Mouse (Mus musculus) heart, embryonic 13.5 days (tissue): ENCODE results near the gene Gm1979. TPM values are rescaled to one million over a fixed set of nuclear protein-coding genes. Genes with fewer than 3 reads are reported as not detected.
A peak's percentile ranks its signal among the peaks of the same experiment; 100 is the strongest.
"Not testable (repeated sequence)": the region's sequence is repeated elsewhere in the genome, so short reads cannot be mapped to it uniquely, and the experiment has no call there.

ENCODE experiments used
- ATAC-seq: fragments of 200-750 bp; cut with Nextera tagmentation; 2 replicates; pipeline ENCODE4 v1.8.0; 2017; ENCODE audit warnings: moderate TSS enrichment; ENCODE audit not compliant: insufficient number of reproducible peaks, low FRiP score, low TSS enrichment; ENCODE audit errors: extremely low read depth
- H3K27ac ChIP-seq: fragments of 300-500 bp; sonication (generic); replicated peaks from 2 replicates; pipeline ENCODE4 v1.5.1; 2015; ENCODE audit warnings: moderate library complexity, mild to moderate bottlenecking, inconsistent platforms
- H3K27me3 ChIP-seq: fragments of 300-500 bp; sonication (generic); replicated peaks from 2 replicates; pipeline ENCODE4 v1.6.1; 2015; ENCODE audit warnings: mild to moderate bottlenecking, inconsistent platforms
- H3K36me3 ChIP-seq: fragments of 300-500 bp; sonication (generic); 2 replicates; pipeline ENCODE4 v1.6.1; 2015; ENCODE audit warnings: mild to moderate bottlenecking, inconsistent platforms
- H3K4me1 ChIP-seq: fragments of 300-500 bp; sonication (generic); 2 replicates; pipeline ENCODE4 v1.6.1; 2015; ENCODE audit warnings: inconsistent platforms
- H3K4me2 ChIP-seq: fragments of 300-500 bp; sonication (generic); 2 replicates; pipeline ENCODE4 v1.6.1; 2015; ENCODE audit warnings: inconsistent platforms, mild to moderate bottlenecking, moderate library complexity
- H3K4me3 ChIP-seq: fragments of 300-500 bp; sonication (generic); 2 replicates; pipeline ENCODE4 v1.5.1; 2015; ENCODE audit warnings: moderate library complexity, mild to moderate bottlenecking, inconsistent platforms
- H3K9ac ChIP-seq: fragments of 300-500 bp; sonication (generic); 2 replicates; pipeline ENCODE4 v1.6.1; 2015; ENCODE audit warnings: inconsistent platforms, mild to moderate bottlenecking, moderate library complexity
- H3K9me3 ChIP-seq: fragments of 300-500 bp; sonication (generic); 2 replicates; pipeline ENCODE4 v1.6.1; 2016; ENCODE audit warnings: inconsistent platforms
- WGBS: fragments of 180-500 bp; shearing (Covaris S2); methylation state at CpG from one replicate; pipeline ENCODE4 v1.1.7; 2015; ENCODE audit warnings: mixed read lengths; 5-methylcytosine and 5-hydroxymethylcytosine counted together
- polyA plus RNA-seq: library from polyadenylated mRNA; unstranded; fragments of >200 nt; fragmentation: Nextera tagmentation; extraction: Ambion mirVana; gene quantifications from 2 replicates; pipeline ENCODE4 v1.2.1, GENCODE M21; 2015

The Gm1979 gene
- 0.24 TPM in 1 of 2 replicates, not detected in the other for polyA plus RNA-seq

DNA sequence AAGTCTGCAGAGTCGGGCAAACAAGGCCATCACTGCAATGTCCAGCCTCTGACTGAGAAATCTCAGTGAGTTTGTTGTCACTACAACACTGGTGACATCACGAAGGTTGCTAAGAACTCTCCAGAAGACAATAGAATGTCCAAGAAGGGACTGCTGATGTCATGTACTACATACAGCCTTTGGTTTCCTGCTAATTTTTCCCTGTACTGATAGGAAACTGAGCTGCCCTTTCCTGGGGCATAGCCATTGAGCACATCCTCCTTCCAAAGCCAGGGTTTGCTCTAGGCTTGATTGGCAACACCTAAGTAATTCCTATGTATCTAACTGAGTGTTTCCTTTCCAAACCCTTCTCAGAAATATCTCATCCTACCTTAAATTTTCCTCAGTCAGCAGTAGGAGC, at the start of gene Gm1979:
TSS of gene Gm1979 (minus strand) at position 101 of the 400 bp plus-strand sequence.
- not testable (repeated sequence) for H3K36me3 ChIP-seq, H3K9ac ChIP-seq, H3K4me2 ChIP-seq, H3K9me3 ChIP-seq, H3K27ac ChIP-seq, H3K4me1 ChIP-seq, H3K4me3 ChIP-seq, ATAC-seq
- H3K27me3 ChIP-seq: peaks cover 17% of the 10 kb centered on the region
- WGBS: 74% methylated on average over 1 of the region's 2 CpGs

DNA sequence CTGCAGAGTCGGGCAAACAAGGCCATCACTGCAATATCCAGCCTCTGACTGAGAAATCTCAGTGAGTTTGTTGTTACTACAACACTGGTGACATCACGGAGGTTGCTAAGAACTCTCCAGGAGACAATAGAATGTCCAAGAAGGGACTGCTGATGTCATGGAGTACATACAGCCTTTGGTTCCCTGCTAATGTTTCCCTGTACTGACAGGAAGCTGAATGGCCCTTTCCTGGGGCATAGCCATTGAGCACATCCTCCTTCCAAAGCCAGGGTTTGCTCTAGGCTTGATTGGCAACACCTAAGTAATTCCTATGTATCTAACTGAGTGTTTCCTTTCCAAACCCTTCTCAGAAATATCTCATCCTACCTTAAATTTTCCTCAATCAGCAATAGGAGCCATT, 34.9 kb upstream of the Gm1979 start, which contains the start of gene Speer4a:
TSS of gene Speer4a (minus strand) at position 101 of the 400 bp plus-strand sequence.
- 53% methylated on average over 2 of the region's 2 CpGs for WGBS

DNA sequence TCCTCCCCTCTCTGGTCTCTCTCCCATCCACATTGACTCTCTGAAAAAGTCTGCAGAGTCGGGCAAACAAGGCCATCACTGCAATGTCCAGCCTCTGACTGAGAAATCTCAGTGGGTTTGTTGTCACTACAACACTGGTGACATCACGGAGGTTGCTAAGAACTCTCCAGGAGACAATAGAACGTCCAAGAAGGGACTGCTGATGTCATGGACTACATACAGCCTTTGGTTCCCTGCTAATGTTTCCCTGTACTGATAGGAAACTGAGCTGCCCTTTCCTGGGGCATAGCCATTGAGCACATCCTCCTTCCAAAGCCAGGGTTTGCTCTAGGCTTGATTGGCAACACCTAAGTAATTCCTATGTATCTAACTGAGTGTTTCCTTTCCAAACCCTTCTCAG, 18.2 kb upstream of the Gm1979 start, which contains the start of gene Gm5862:
TSS of gene Gm5862 (minus strand) at position 101 of the 400 bp plus-strand sequence.
- not testable (repeated sequence) for H3K9ac ChIP-seq, H3K27me3 ChIP-seq, H3K4me2 ChIP-seq, ATAC-seq, H3K4me1 ChIP-seq, H3K36me3 ChIP-seq, H3K9me3 ChIP-seq, H3K27ac ChIP-seq, H3K4me3 ChIP-seq
- no CpG with 5 or more reads among the region's 3 CpGs for WGBS

More for the DNA sequence above, 34.9 kb upstream of the Gm1979 start, which contains the start of gene Speer4a:
- H3K27me3 ChIP-seq, ATAC-seq, H3K36me3 ChIP-seq, H3K4me3 ChIP-seq, H3K9me3 ChIP-seq, H3K4me1 ChIP-seq, H3K27ac ChIP-seq, H3K4me2 ChIP-seq, H3K9ac ChIP-seq: not testable (repeated sequence)

DNA sequence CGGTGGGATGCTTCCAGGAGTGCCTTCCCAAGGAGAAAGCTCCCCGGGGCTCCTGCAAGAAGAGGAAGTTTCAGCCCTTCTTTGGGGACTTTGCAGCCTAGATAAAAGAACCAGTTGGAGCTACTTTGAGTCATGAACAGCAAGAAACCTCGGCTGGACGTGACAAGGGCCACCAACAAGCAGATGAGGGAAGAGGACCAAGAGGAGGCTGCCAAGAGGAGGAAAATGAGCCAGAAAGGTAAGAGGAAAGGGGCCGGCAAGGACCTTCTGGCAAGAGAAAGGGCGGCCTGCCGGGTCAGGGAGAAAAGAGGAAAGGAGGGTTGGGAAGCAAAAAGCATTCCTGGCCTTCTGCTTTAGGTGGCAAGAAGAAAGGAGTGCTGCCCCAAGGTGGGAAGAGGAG, 3.1 kb upstream of the Gm1979 start:
- not testable (repeated sequence) for H3K36me3 ChIP-seq
- WGBS: 47% methylated on average over 7 of the region's 7 CpGs
- peak overlapping the region; percentile 63 for H3K4me2 ChIP-seq

DNA sequence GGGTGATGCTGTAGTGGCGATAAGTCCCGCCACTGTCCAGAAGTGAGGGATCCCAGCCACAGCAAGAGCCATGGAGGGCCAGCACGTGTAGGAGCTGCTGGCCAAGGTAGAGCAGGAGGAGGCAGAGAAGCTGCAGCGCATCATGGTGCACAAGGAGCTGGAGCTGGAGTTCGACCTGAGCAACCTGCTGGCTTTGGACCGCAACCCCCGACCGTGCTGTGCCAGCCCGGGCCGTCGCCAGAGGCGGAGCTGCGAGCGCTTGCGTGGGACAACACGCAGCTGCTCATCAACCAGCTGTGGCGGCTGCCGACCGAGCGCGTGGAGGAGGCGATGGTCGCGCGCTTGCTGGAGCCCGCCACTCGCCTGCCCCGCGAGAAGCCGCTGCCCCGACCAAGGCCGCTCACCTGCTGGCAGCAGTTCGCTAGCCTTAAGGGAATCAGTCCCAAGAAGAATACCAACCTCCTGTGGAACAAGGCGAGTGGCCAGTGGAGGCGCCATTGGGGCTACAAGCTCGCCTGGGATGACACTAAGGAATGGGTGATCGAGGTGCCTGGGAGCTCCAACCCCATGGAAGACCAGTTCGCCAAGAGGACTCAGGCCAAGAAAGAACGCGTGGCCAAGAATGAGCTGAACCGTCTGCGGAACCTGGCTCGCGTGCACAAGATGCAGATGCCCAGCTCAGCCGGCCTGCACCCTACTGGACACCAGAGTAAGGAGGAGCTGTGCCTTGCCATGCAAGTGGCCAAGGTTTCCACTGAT, 2.5 kb upstream of the Gm1979 start:
- 16% methylated on average over 45 of the region's 45 CpGs for WGBS
- Histone ChIP-seq H3K4me2 (peak overlapping the region; percentile 63), H3K4me3 (peak overlapping the region; percentile 39), H3K9ac (peak overlapping the region; percentile 19; the same call in 1 of the 2 replicates), H3K27me3 (peaks cover 17% of the 10 kb centered on the region)
- not testable (repeated sequence) for H3K36me3 ChIP-seq, H3K4me1 ChIP-seq, H3K27ac ChIP-seq, H3K9me3 ChIP-seq
- peak; percentile 74 for ATAC-seq

More for the DNA sequence above, 3.1 kb upstream of the Gm1979 start:
- H3K9me3 ChIP-seq, H3K4me1 ChIP-seq, H3K9ac ChIP-seq, H3K4me3 ChIP-seq, H3K27ac ChIP-seq, ATAC-seq: not testable (repeated sequence)
- peaks cover 17% of the 10 kb centered on the region for H3K27me3 ChIP-seq

DNA sequence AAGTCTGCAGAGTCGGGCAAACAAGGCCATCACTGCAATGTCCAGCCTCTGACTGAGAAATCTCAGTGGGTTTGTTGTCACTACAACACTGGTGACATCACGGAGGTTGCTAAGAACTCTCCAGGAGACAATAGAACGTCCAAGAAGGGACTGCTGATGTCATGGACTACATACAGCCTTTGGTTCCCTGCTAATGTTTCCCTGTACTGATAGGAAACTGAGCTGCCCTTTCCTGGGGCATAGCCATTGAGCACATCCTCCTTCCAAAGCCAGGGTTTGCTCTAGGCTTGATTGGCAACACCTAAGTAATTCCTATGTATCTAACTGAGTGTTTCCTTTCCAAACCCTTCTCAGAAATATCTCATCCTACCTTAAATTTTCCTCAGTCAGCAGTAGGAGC, 16.0 kb downstream of the Gm1979 start, which contains the start of gene Gm21698:
TSS of gene Gm21698 (minus strand) at position 101 of the 400 bp plus-strand sequence.
- no CpG with 5 or more reads among the region's 3 CpGs for WGBS
- not testable (repeated sequence) for H3K27ac ChIP-seq, H3K4me3 ChIP-seq, ATAC-seq, H3K9me3 ChIP-seq, H3K4me1 ChIP-seq, H3K27me3 ChIP-seq, H3K36me3 ChIP-seq, H3K9ac ChIP-seq, H3K4me2 ChIP-seq

DNA sequence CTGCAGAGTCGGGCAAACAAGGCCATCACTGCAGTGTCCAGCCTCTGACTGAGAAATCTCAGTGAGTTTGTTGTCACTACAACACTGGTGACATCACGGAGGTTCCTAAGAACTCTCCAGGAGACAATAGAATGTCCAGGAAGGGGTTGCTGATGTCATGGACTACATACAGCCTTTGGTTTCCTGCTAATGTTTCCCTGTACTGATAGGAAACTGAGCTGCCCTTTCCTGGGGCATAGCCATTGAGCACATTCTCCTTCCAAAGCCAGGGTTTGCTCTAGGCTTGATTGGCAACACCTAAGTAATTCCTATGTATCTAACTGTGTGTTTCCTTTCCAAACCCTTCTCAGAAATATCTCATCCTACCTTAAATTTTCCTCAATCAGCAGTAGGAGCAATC, 32.0 kb downstream of the Gm1979 start, which contains the start of gene Gm21680:
TSS of gene Gm21680 (minus strand) at position 101 of the 400 bp plus-strand sequence.
- H3K27me3 ChIP-seq, H3K27ac ChIP-seq, H3K4me2 ChIP-seq, H3K36me3 ChIP-seq, H3K9me3 ChIP-seq, H3K4me3 ChIP-seq, H3K9ac ChIP-seq, H3K4me1 ChIP-seq, ATAC-seq: not testable (repeated sequence)
- WGBS: no CpG with 5 or more reads among the region's 2 CpGs

DNA sequence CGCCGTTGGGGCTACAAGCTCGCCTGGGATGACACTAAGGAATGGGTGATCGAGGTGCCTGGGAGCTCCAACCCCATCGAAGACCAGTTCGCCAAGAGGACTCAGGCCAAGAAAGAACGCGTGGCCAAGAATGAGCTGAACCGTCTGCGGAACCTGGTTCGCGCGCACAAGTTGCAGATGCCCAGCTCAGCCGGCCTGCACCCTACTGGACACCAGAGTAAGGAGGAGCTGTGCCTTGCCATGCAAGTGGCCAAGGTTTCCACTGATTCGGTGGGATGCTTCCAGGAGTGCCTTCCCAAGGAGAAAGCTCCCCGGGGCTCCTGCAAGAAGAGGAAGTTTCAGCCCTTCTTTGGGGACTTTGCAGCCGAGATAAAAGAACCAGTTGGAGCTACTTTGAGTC, 47.5 kb downstream of the Gm1979 start:
- not testable (repeated sequence) for H3K27ac ChIP-seq, H3K9me3 ChIP-seq, H3K4me1 ChIP-seq, H3K36me3 ChIP-seq, ATAC-seq, H3K9ac ChIP-seq
- peak overlapping the region; percentile 59 for H3K4me2 ChIP-seq
- 45% methylated on average over 17 of the region's 17 CpGs for WGBS
- peaks cover 13% of the 10 kb centered on the region for H3K27me3 ChIP-seq
- H3K4me3 ChIP-seq: peak overlapping the region; percentile 37

DNA sequence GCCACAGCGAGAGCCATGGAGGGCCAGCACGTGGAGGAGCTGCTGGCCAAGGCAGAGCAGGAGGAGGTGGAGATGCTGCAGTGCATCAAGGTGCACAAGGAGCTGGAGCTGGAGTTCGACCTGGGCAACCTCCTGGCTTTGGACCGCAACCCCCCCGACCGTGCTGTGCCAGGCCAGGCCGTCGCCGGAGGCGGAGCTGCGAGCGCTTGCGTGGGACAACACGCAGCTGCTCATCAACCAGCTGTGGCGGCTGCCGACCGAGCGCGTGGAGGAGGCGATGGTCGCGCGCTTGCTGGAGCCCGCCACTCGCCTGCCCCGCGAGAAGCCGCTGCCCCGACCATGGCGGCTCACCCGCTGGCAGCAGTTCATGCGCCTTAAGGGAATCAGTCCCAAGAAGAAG, 48.0 kb downstream of the Gm1979 start:
- Histone ChIP-seq H3K4me3 (peak overlapping the region; percentile 37), H3K4me2 (peak overlapping the region; percentile 59), H3K27me3 (peaks cover 13% of the 10 kb centered on the region)
- not testable (repeated sequence) for H3K36me3 ChIP-seq, H3K9me3 ChIP-seq, ATAC-seq, H3K9ac ChIP-seq, H3K4me1 ChIP-seq, H3K27ac ChIP-seq
- WGBS: 17% methylated on average over 32 of the region's 32 CpGs

DNA sequence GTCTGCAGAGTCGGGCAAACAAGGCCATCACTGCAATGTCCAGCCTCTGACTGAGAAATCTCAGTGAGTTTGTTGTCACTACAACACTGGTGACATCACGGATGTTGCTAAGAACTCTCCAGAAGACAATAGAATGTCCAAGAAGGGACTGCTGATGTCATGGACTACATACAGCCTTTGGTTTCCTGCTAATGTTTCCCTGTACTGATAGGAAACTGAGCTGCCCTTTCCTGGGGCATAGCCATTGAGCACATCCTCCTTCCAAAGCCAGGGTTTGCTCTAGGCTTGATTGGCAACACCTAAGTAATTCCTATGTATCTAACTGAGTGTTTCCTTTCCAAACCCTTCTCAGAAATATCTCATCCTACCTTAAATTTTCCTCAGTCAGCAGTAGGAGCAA, 50.3 kb downstream of the Gm1979 start, which contains the start of gene Gm21671:
TSS of gene Gm21671 (minus strand) at position 101 of the 400 bp plus-strand sequence.
- not testable (repeated sequence) for ATAC-seq, H3K9me3 ChIP-seq, H3K4me1 ChIP-seq, H3K4me2 ChIP-seq, H3K9ac ChIP-seq, H3K36me3 ChIP-seq, H3K4me3 ChIP-seq, H3K27ac ChIP-seq
- H3K27me3 ChIP-seq: peaks cover 13% of the 10 kb centered on the region
- 59% methylated on average over 2 of the region's 2 CpGs for WGBS
